Mouse (Mus musculus) macrophage (primary cell): ENCODE measurements around the gene Lpcat2b. TPM values are rescaled to one million over a fixed set of nuclear protein-coding genes. Genes with fewer than 3 reads are reported as not detected.
A peak's percentile ranks its signal among the peaks of the same experiment; 100 is the strongest.

Experiments used
- H3K27ac ChIP-seq: fragments of 350-480 bp; formaldehyde crosslinking; 2 replicates; pipeline ENCODE4 v1.9.0; 2021
- H3K36me3 ChIP-seq: fragments of 350-480 bp; formaldehyde crosslinking; 2 replicates; pipeline ENCODE4 v1.9.0; 2021; ENCODE audit errors: inconsistent target
- H3K4me3 ChIP-seq: fragments of 350-480 bp; formaldehyde crosslinking; 2 replicates; pipeline ENCODE4 v1.9.0; 2021; ENCODE audit errors: inconsistent target
- H3K79me2 ChIP-seq: fragments of 350-480 bp; formaldehyde crosslinking; 2 replicates; pipeline ENCODE4 v1.9.0; 2021; ENCODE audit errors: inconsistent target
- WGBS: methylation state at CpG from one replicate; pipeline ENCODE4 v1.1.7; 2026; ENCODE audit warnings: inconsistent platforms; ENCODE audit not compliant: missing documents; 5-methylcytosine and 5-hydroxymethylcytosine counted together
- polyA plus RNA-seq: library from polyadenylated mRNA; stranded (reverse); fragments of 250-400 nt; gene quantifications from 3 replicates; pipeline ENCODE4 v1.2.4, GENCODE M21; 2018; ENCODE audit warnings: inconsistent platforms

Lpcat2b gene
- polyA plus RNA-seq, 1 experiment from 2014 or later = not detected

DNA sequence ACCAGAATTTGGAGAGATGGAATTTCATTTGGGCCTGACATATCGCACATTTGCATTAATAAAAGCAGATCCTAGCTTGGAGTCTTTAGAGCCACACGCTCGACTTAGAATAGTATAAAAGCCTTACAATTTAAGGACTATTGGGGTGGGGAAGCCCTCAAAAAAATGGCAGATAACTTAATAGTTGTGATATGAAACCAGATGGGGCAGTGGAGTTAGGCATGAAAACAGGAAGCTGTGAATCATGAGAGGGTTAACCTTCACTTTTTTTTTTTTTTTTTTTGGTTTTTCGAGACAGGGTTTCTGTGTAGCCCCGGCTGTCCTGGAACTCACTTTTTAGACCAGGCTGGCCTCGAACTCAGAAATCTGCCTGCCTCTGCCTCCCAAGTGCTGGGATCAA lies 4.8 kb downstream of the Lpcat2b start:
- Histone ChIP-seq H3K36me3 (no peaks in the 10 kb centered on the region), H3K27ac (no peak overlapping the region), H3K79me2 (no peaks in the 10 kb centered on the region), H3K4me3 (no peak overlapping the region)
- WGBS = 62% methylated on average over 6 of the region's 6 CpGs

DNA sequence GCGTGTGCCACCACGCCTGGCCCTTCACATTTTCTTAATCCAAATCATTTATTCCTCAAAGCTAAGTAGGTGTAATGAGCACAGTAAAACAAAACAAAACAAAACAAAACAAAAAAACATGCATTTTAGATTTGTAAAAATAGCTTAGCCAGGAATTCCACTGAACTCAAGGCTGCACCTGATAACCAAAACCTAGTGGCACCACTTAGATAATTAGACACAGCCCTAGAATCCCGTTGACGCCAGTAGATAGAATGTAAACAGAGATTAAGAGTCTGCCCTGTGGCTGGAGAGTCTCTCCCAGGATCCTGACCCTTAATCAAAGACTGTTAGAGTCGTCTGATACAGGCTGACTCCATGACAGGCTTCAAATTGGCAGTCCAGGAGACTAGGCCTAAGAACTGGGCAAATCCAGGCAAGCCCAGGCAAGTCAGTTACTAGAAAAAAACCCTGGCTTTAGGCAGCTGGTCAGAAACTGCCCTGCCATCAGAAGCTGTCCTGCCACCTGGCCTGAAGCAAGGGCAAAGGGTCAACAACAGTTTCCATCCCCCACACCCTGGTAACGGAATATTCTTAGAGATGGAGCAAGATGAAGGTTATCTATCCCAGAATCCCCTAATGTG lies 5.3 kb downstream of the Lpcat2b start:
- WGBS = 92% methylated on average over 6 of the region's 6 CpGs
- Histone ChIP-seq H3K4me3 (no peak overlapping the region), H3K36me3 (no peaks in the 10 kb centered on the region)

GRCm38 (mm10) chr5:107437464-107438281 lies 6.3 kb downstream of the Lpcat2b start, which contains the start of gene Btbd8:
Gene Btbd8 (plus strand): TSS chr5:107437997.
- Histone ChIP-seq H3K36me3 (no peaks in the 10 kb centered on the region), H3K79me2 (no peaks in the 10 kb centered on the region), H3K4me3 (peak within 1 kb of the TSS; percentile 57), H3K27ac (peak within 1 kb of the TSS; percentile 30; the same call in 1 of the 2 replicates)
- 0% methylated on average over 40 of the region's 51 CpGs for WGBS

More for the DNA sequence above, 5.3 kb downstream of the Lpcat2b start:
- Histone ChIP-seq H3K79me2 (no peaks in the 10 kb centered on the region), H3K27ac (no peak overlapping the region)

- Histone ChIP-seq H3K36me3 (no peaks in the 10 kb centered on the region), H3K79me2 (no peaks in the 10 kb centered on the region), H3K4me3 (peak overlapping the region; percentile 57), H3K27ac (peak overlapping the region; percentile 30; the same call in 1 of the 2 replicates)
- WGBS = 23% methylated on average over 7 of the region's 7 CpGs
These were observed 7.0 kb downstream of the Lpcat2b start for GRCm38 (mm10) chr5:107438353-107438752.

GRCm38 (mm10) chr5:107441881-107442280 lies 10.5 kb downstream of the Lpcat2b start:
- Histone ChIP-seq H3K36me3 (no peaks in the 10 kb centered on the region), H3K4me3 (no peak overlapping the region), H3K27ac (no peak overlapping the region), H3K79me2 (no peaks in the 10 kb centered on the region)
- 89% methylated on average over 5 of the region's 5 CpGs for WGBS

DNA sequence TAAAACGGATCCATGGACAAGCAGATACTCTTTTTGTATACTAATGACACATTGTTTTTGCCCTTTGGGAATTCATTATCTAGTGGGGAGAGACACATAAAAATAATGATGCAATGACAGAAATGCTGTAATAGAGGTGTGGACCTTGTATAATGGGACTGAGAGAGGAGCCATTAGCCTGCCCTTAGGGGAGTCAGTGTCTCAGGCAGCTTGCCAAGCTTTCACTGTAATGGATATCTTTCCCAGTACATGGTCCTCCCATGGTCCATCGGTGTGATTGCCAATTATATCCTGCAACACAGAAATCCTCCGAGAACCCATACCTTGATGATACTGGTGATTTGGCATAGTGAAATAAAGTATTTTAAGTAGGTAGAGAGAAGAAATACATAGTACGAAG lies 12.9 kb downstream of the Lpcat2b start:
- H3K79me2 ChIP-seq = no peaks in the 10 kb centered on the region
- no peak overlapping the region for H3K4me3 ChIP-seq
- 95% methylated on average over 4 of the region's 4 CpGs for WGBS
- no peak overlapping the region for H3K27ac ChIP-seq
- no peaks in the 10 kb centered on the region for H3K36me3 ChIP-seq

- WGBS = 98% methylated on average over 4 of the region's 4 CpGs
- no peak overlapping the region for H3K4me3 ChIP-seq
- H3K79me2 ChIP-seq = no peaks in the 10 kb centered on the region
These were observed 16.6 kb downstream of the Lpcat2b start for GRCm38 (mm10) chr5:107447977-107448376.

GRCm38 (mm10) chr5:107448784-107449183 lies 17.4 kb downstream of the Lpcat2b start:
- H3K36me3 ChIP-seq = no peaks in the 10 kb centered on the region
- no peaks in the 10 kb centered on the region for H3K79me2 ChIP-seq
- WGBS = 93% methylated on average over 3 of the region's 4 CpGs
- no peak overlapping the region for H3K27ac ChIP-seq
- H3K4me3 ChIP-seq = no peak overlapping the region

More at GRCm38 (mm10) chr5:107447977-107448376, 16.6 kb downstream of the Lpcat2b start:
- Histone ChIP-seq H3K27ac (no peak overlapping the region), H3K36me3 (no peaks in the 10 kb centered on the region)

GRCm38 (mm10) chr5:107449620-107450019 lies 18.3 kb downstream of the Lpcat2b start:
- H3K27ac ChIP-seq = no peak overlapping the region
- no peaks in the 10 kb centered on the region for H3K79me2 ChIP-seq
- no peak overlapping the region for H3K4me3 ChIP-seq
- WGBS = 98% methylated on average over 5 of the region's 5 CpGs
- no peaks in the 10 kb centered on the region for H3K36me3 ChIP-seq

DNA sequence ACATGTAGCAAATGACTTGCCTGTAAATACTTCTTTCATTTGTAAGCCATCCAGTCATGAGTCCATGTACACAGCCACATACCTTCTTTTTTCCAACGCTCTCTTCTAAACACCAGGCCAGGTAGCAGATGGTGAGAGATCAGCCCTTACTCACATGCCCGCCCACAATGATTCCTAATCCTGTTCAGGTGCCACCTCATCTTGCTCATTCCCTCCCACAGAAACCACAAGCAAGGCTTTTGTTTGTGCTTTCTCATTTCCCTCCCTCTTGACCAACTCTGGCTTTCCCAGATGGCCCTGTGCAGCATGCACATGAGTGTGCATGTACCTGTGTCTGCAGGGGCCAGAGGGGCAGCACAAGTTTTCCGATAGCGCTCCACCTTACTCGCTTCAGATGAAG lies 18.9 kb downstream of the Lpcat2b start:
- WGBS = 98% methylated on average over 5 of the region's 5 CpGs
- Histone ChIP-seq H3K27ac (no peak overlapping the region), H3K79me2 (no peaks in the 10 kb centered on the region), H3K36me3 (no peaks in the 10 kb centered on the region), H3K4me3 (no peak overlapping the region)

DNA sequence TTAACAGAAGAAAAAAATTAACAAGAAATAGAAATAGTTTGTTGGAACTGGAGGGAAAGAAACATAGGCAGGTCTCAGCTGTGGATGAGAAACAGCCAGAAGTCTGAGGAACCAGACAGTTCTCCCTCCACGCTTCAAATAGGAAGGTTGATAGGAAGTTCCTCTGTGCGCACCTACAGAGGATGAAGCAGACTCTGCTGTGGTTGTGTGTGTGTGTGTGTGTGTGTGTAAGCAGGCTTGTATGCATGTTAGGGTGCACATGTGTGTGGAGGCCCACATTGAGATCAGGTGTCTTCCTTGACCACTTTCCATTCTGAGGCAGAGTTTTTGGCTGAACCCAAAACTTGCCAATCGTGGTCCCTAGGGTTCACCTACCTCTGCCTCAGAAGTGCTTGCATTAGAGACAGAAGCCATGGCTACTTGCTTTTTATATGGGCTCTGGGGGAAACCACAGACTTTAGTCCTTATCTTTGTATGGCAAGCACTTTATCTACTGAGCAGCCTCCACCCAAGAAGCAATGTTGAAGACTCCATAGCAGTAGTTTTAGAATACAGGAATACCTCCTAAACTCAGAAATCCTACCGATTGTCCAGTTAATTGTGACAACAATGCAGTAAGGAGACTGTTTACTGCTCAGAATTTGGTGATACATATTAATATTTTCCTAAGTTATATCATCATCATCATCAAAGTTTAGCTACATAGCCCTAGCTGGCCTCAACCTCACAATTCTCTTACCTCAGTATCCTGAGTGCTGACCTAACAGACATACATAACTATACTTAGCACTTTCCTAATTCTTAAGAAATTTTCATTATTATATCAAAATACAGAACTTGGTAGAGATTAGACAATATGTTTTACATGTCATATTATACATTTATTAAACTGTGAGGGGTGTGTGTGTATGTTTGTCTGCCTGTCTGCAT lies 31.1 kb downstream of the Lpcat2b start:
- Histone ChIP-seq H3K36me3 (no peaks in the 10 kb centered on the region), H3K4me3 (no peak overlapping the region), H3K27ac (no peak overlapping the region), H3K79me2 (no peaks in the 10 kb centered on the region)
- 92% methylated on average over 4 of the region's 4 CpGs for WGBS

- Histone ChIP-seq H3K36me3 (no peaks in the 10 kb centered on the region), H3K79me2 (no peaks in the 10 kb centered on the region), H3K4me3 (no peak overlapping the region), H3K27ac (no peak overlapping the region)
- WGBS = 91% methylated on average over 5 of the region's 5 CpGs
These were observed 35.2 kb downstream of the Lpcat2b start for GRCm38 (mm10) chr5:107466501-107466900.

DNA sequence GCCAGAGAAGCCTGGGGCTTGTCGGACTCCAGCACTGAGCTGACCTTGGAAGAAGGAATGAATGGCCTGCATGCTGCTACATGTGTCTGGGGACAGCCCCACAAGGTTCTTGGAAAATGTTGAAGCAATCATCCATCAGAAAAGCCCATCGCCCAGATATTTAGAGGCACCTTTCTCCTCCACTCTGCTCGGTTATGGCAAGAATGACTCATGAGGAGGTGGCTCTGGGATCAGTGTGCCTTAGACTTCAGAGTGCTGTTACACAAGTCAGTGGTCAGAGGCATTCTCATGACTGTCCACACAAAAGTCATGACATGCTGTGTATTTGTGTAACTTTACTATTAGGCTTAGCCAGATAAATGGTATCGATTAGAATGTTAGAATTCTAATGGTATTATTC lies 35.7 kb downstream of the Lpcat2b start:
- no peaks in the 10 kb centered on the region for H3K79me2 ChIP-seq
- H3K4me3 ChIP-seq = no peak overlapping the region
- H3K27ac ChIP-seq = no peak overlapping the region
- 84% methylated on average over 4 of the region's 4 CpGs for WGBS
- H3K36me3 ChIP-seq = no peaks in the 10 kb centered on the region

GRCm38 (mm10) chr5:107470600-107471329 lies 39.4 kb downstream of the Lpcat2b start:
- Histone ChIP-seq H3K36me3 (no peaks in the 10 kb centered on the region), H3K79me2 (no peaks in the 10 kb centered on the region), H3K27ac (no peak overlapping the region), H3K4me3 (no peak overlapping the region)
- 90% methylated on average over 10 of the region's 10 CpGs for WGBS
